Mouse (Mus musculus): ENCODE data around the gene Fli1. TPM values are rescaled to one million over a fixed set of nuclear protein-coding genes. Genes with fewer than 3 reads are reported as not detected.

The Fli1 gene
- polyA plus RNA-seq, 1 experiment from 2014 or later, result 27.3 TPM

DNA sequence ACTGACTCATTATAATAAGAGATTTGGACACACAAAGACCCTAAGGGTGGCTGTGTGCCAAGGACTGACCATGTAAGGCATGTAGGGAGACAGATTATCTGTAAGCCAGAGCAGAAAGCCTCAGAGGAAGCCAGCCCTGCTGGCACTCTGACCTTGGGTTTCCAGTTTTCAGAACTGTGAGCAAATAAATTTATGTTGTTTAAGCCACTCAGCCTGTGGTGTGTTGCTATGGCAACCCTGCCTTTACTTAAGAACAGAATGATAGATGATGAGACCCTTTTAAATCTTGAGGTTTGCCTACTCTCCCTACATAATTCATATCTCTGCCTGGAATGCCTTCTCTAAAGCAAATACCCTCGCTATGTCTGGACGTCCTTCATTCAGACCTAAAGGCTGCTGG lies 64.6 kb downstream of the Fli1 start:
- H3K9ac ChIP-seq (ENCODE audit: low read depth, low read length), result no peak overlapping the region

DNA sequence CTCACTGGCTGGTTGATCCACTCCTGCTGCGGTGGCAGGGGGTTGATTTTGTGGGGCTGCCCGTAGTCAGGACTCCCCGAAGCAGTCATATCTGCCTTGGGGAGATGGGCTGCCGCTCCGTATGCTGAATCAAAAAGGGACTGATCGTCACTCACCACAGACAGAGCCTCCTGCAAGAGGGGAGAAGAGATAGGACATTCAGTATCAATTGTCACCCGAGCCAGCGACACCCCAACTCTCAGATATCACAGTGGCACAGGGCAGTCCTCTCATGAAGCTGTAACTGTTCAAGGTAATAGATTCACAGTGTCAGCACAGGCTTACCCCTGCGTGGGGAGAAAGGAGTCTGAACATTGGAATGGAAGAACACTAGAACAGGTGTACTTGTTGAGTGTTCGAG lies 66.1 kb downstream of the Fli1 start:
- no peak overlapping the region for H3K4me2 ChIP-seq (replicated peaks; ENCODE audit: low read depth, low read length)
- peaks cover 2% of the 10 kb centered on the region; the same call in 1 of the 2 replicates for H3K36me3 ChIP-seq (ENCODE audit: control insufficient read depth, insufficient read depth, low read length)
- no peaks in the 10 kb centered on the region for H3K27me3 ChIP-seq (ENCODE audit: control insufficient read depth, insufficient read depth, low read length)
- WGBS, result 91% methylated on average over 10 of the region's 10 CpGs
- no peak overlapping the region for H3K27ac ChIP-seq (ENCODE audit: low read depth, low read length)
- no peak overlapping the region for H3K9ac ChIP-seq (ENCODE audit: low read depth, low read length)
- no peak for ATAC-seq (ENCODE audit: low FRiP score, low TSS enrichment)
- no peak overlapping the region for H3K4me3 ChIP-seq (ENCODE audit: low read length)
- H3K4me1 ChIP-seq (ENCODE audit: control insufficient read depth, insufficient read depth, low read length), result peaks cover 4% of the 10 kb centered on the region; the same call in 1 of the 2 replicates
- no peaks in the 10 kb centered on the region for H3K9me3 ChIP-seq (ENCODE audit: control insufficient read depth, low read length)

More for the DNA sequence above, 64.6 kb downstream of the Fli1 start:
- Histone ChIP-seq H3K27me3 (ENCODE audit: control insufficient read depth, insufficient read depth, low read length) (no peaks in the 10 kb centered on the region), H3K36me3 (ENCODE audit: control insufficient read depth, insufficient read depth, low read length) (peaks cover 2% of the 10 kb centered on the region; the same call in 1 of the 2 replicates), H3K4me1 (ENCODE audit: control insufficient read depth, insufficient read depth, low read length) (peaks cover 4% of the 10 kb centered on the region; the same call in 1 of the 2 replicates), H3K27ac (ENCODE audit: low read depth, low read length) (no peak overlapping the region), H3K4me2 (replicated peaks; ENCODE audit: low read depth, low read length) (no peak overlapping the region), H3K9me3 (ENCODE audit: control insufficient read depth, low read length) (no peaks in the 10 kb centered on the region), H3K4me3 (ENCODE audit: low read length) (no peak overlapping the region)
- ATAC-seq (ENCODE audit: low FRiP score, low TSS enrichment), result no peak
- 52% methylated on average over 2 of the region's 2 CpGs for WGBS

DNA sequence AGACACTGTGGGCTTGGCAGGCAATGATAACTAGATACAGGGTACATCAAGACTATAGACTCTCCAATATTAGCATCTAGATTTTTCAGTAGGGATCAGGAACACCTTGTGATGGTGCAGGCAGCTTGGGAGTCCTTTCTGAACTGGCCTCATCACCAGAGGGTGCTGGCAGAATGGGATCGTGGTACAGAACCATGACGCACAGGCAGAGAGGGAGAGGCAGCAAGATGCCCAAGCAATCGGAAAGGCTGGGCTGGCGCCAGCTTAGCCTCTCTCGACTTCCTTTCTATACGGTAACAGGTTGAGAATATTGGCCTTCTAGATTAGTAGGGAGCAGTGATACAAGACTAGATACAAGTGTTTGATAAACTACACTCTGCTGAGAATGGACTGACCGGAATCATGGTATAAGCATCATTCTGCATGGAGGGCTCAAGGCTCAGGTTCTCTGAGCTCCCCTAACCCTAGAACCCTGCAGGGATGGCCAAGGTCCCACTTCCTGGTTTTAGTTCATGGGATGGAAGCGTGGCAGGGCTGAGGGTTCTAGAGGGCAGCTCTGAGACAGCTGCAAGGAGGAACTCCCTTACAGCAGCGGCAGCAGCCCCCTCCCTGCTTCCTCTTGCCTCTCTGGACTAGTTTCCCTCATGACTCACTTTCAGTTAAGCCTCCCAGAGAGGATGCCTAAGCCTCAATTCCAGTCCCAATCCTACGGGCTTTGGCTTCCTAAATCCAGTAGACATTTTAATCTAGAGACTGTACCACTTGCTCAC lies 67.9 kb downstream of the Fli1 start:
- peaks cover 2% of the 10 kb centered on the region; the same call in 1 of the 2 replicates for H3K36me3 ChIP-seq (ENCODE audit: control insufficient read depth, insufficient read depth, low read length)
- 87% methylated on average over 10 of the region's 10 CpGs for WGBS

DNA sequence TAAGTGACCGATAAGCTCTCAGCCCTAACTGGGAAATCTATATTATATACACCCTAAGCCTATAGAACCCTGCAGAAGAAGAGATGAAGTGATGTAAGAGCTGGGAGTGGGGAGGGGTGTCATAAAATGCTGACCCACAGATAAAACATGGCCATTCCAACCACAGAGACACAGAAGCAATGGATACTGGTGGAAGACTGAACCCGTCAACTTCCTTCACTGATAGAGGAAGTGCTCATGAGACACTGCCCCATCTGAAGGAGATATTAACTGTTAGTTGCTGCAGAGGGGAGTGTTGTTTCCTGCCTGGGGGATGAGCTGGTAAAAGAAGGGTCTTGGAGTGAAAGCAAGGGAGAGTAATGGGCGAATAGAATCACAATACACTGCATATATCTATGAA lies 70.3 kb downstream of the Fli1 start:
- 86% methylated on average over 3 of the region's 3 CpGs for whole genome bisulfite sequencing
- ATAC-seq (ENCODE audit: low FRiP score, low TSS enrichment), result no peak
- Histone ChIP-seq H3K4me2 (replicated peaks; ENCODE audit: low read depth, low read length) (no peak overlapping the region), H3K27me3 (ENCODE audit: control insufficient read depth, insufficient read depth, low read length) (no peaks in the 10 kb centered on the region), H3K27ac (ENCODE audit: low read depth, low read length) (no peak overlapping the region), H3K9me3 (ENCODE audit: control insufficient read depth, low read length) (no peaks in the 10 kb centered on the region), H3K9ac (ENCODE audit: low read depth, low read length) (no peak overlapping the region), H3K36me3 (ENCODE audit: control insufficient read depth, insufficient read depth, low read length) (peaks cover 2% of the 10 kb centered on the region; the same call in 1 of the 2 replicates), H3K4me1 (ENCODE audit: control insufficient read depth, insufficient read depth, low read length) (no peaks in the 10 kb centered on the region), H3K4me3 (ENCODE audit: low read length) (no peak overlapping the region)

More for the DNA sequence above, 67.9 kb downstream of the Fli1 start:
- no peaks in the 10 kb centered on the region for H3K9me3 ChIP-seq (ENCODE audit: control insufficient read depth, low read length)
- ATAC-seq (ENCODE audit: low FRiP score, low TSS enrichment), result no peak
- H3K4me3 ChIP-seq (ENCODE audit: low read length), result no peak overlapping the region
- peaks cover 4% of the 10 kb centered on the region; the same call in 1 of the 2 replicates for H3K4me1 ChIP-seq (ENCODE audit: control insufficient read depth, insufficient read depth, low read length)
- H3K4me2 ChIP-seq (replicated peaks; ENCODE audit: low read depth, low read length), result no peak overlapping the region
- H3K27ac ChIP-seq (ENCODE audit: low read depth, low read length), result no peak overlapping the region
- no peaks in the 10 kb centered on the region for H3K27me3 ChIP-seq (ENCODE audit: control insufficient read depth, insufficient read depth, low read length)
- H3K9ac ChIP-seq (ENCODE audit: low read depth, low read length), result no peak overlapping the region

DNA sequence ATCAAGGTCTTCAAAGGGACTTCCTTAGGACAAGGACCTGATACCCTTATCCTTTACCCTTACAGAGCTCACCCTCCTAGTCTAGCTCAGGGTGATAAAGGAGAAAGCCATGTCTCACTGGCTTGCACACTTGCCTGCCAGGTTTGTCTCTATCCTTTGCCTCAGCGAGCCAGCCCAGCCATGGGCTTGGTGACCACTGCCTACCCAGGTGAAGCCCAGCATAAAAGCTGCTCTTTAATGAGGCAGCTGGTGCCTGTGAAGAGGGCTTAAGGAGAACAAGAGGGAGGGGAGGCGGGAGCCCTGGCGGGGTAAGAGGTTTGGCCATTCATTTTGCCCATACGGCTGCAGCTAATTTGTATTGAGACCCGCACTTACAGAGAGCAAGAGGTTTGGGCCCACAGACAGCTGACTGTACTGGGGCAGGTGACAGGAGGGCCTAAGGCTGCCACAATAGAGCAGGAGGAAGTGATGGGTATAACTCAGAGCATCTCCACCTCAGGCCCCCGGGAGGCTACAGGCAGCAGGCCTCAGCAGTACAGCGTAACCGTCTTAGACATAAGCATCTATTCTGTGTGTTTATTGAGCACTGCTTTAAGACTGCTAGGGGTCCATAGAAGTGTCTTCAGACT lies 73.4 kb downstream of the Fli1 start:
- Histone ChIP-seq H3K4me1 (ENCODE audit: control insufficient read depth, insufficient read depth, low read length) (no peaks in the 10 kb centered on the region), H3K9ac (ENCODE audit: low read depth, low read length) (no peak overlapping the region), H3K9me3 (ENCODE audit: control insufficient read depth, low read length) (no peaks in the 10 kb centered on the region), H3K27ac (ENCODE audit: low read depth, low read length) (no peak overlapping the region), H3K36me3 (ENCODE audit: control insufficient read depth, insufficient read depth, low read length) (no peaks in the 10 kb centered on the region; the same call in 1 of the 2 replicates), H3K4me3 (ENCODE audit: low read length) (no peak overlapping the region), H3K4me2 (replicated peaks; ENCODE audit: low read depth, low read length) (no peak overlapping the region), H3K27me3 (ENCODE audit: control insufficient read depth, insufficient read depth, low read length) (no peaks in the 10 kb centered on the region)
- no peak for ATAC-seq (ENCODE audit: low FRiP score, low TSS enrichment)
- WGBS, result 80% methylated on average over 8 of the region's 8 CpGs

DNA sequence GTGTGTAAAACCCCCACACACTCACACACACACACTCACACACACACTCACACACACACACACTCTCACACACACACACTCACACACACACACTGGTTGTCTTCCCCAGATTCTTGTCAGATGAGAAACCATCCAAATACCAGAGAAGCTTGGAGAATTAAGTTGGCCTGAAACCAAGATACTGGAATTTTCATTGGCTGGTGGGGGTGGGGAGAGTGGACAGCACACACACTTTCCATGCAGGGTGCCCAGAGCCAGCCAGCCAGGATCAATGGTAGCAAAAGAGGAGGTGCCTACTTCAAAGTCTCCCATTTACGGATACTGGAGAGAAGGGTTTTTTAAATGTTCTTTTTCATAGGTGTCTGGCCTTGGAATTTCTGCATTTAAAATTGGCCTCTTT lies 74.3 kb downstream of the Fli1 start:
- WGBS, result 92% methylated on average over 1 of the region's 1 CpGs
- no peaks in the 10 kb centered on the region for H3K9me3 ChIP-seq (ENCODE audit: control insufficient read depth, low read length)
- H3K36me3 ChIP-seq (ENCODE audit: control insufficient read depth, insufficient read depth, low read length), result no peaks in the 10 kb centered on the region; the same call in 1 of the 2 replicates
- H3K4me1 ChIP-seq (ENCODE audit: control insufficient read depth, insufficient read depth, low read length), result no peaks in the 10 kb centered on the region
- ATAC-seq (ENCODE audit: low FRiP score, low TSS enrichment), result no peak
- no peak overlapping the region for H3K4me2 ChIP-seq (replicated peaks; ENCODE audit: low read depth, low read length)
- no peak overlapping the region for H3K27ac ChIP-seq (ENCODE audit: low read depth, low read length)
- no peak overlapping the region for H3K9ac ChIP-seq (ENCODE audit: low read depth, low read length)
- H3K4me3 ChIP-seq (ENCODE audit: low read length), result no peak overlapping the region
- no peaks in the 10 kb centered on the region for H3K27me3 ChIP-seq (ENCODE audit: control insufficient read depth, insufficient read depth, low read length)

DNA sequence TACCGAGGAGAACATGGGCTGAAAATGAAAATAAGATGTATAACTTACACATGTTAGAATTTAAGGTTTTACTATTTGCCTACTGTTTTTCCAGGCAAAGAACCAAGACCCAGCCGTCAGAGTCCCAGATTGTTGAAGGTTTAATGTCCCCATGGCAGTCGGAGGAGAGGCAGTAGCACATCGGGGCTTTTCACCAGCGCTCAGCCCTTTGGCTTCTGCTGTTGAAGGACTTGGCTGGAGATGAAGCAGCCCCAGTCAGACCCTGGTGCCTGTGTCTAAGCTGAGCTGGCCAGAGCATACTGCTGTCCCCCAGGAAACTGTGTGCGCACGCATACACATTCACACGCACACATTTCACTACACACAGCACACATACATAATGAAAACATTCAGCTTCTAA lies 75.2 kb downstream of the Fli1 start:
- no peaks in the 10 kb centered on the region for H3K27me3 ChIP-seq (ENCODE audit: control insufficient read depth, insufficient read depth, low read length)
- no peak for ATAC-seq (ENCODE audit: low FRiP score, low TSS enrichment)
- H3K36me3 ChIP-seq (ENCODE audit: control insufficient read depth, insufficient read depth, low read length), result no peaks in the 10 kb centered on the region; the same call in 1 of the 2 replicates
- H3K4me1 ChIP-seq (ENCODE audit: control insufficient read depth, insufficient read depth, low read length), result no peaks in the 10 kb centered on the region
- no peak overlapping the region for H3K4me2 ChIP-seq (replicated peaks; ENCODE audit: low read depth, low read length)
- WGBS, result 59% methylated on average over 8 of the region's 8 CpGs
- no peak overlapping the region for H3K27ac ChIP-seq (ENCODE audit: low read depth, low read length)
- H3K4me3 ChIP-seq (ENCODE audit: low read length), result no peak overlapping the region
- H3K9ac ChIP-seq (ENCODE audit: low read depth, low read length), result no peak overlapping the region
- no peaks in the 10 kb centered on the region for H3K9me3 ChIP-seq (ENCODE audit: control insufficient read depth, low read length)

DNA sequence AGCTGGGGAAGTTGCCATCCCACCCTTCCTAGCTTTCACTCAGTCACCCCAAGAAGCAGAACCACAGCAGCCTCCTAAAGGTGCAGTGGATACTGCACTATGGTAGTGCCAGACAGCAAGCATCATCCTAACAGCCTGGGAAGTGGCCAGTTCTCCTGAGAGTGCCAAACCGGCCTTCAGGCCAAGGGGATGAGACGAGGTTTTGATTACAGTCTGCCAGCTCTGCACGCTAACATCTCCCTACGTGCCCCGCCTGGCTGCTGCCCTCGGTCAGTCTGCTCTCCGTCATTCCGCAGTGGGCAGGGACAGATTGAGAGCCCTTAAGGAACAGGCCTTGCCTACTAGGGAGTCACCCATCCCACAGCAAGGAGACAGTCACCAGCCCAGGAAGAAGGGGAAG lies 75.8 kb downstream of the Fli1 start:
- Histone ChIP-seq H3K4me2 (replicated peaks; ENCODE audit: low read depth, low read length) (no peak overlapping the region), H3K4me1 (ENCODE audit: control insufficient read depth, insufficient read depth, low read length) (no peaks in the 10 kb centered on the region), H3K9me3 (ENCODE audit: control insufficient read depth, low read length) (no peaks in the 10 kb centered on the region), H3K4me3 (ENCODE audit: low read length) (no peak overlapping the region), H3K36me3 (ENCODE audit: control insufficient read depth, insufficient read depth, low read length) (no peaks in the 10 kb centered on the region; the same call in 1 of the 2 replicates), H3K27me3 (ENCODE audit: control insufficient read depth, insufficient read depth, low read length) (no peaks in the 10 kb centered on the region), H3K9ac (ENCODE audit: low read depth, low read length) (no peak overlapping the region), H3K27ac (ENCODE audit: low read depth, low read length) (no peak overlapping the region)
- no peak for ATAC-seq (ENCODE audit: low FRiP score, low TSS enrichment)
- 45% methylated on average over 8 of the region's 8 CpGs for WGBS

DNA sequence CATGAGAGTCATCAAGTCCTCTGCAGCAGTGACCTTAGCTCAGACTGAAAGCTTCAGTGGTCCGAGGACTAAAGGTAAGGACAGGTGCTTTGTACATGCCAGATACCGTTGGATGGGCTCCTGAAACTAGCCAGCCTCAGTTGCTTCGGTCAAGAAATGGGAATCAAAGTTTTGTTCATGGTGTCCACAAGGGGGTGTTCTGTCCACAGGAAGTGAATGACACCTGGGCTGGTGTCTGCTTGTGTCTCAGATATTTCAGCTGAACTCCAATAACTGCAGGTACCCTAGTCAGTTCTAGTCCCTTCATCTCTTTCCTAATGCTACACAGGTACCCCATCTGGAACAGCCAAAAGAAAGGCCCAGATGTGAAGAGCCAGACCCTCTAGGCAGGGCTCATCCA lies 86.0 kb downstream of the Fli1 start:
- H3K4me2 ChIP-seq (replicated peaks; ENCODE audit: low read depth, low read length), result no peak overlapping the region
- no peak overlapping the region for H3K27ac ChIP-seq (ENCODE audit: low read depth, low read length)
- WGBS, result 85% methylated on average over 3 of the region's 3 CpGs
- H3K4me1 ChIP-seq (ENCODE audit: control insufficient read depth, insufficient read depth, low read length), result no peaks in the 10 kb centered on the region
- no peaks in the 10 kb centered on the region for H3K27me3 ChIP-seq (ENCODE audit: control insufficient read depth, insufficient read depth, low read length)
- no peak overlapping the region for H3K9ac ChIP-seq (ENCODE audit: low read depth, low read length)
- H3K9me3 ChIP-seq (ENCODE audit: control insufficient read depth, low read length), result no peaks in the 10 kb centered on the region
- H3K4me3 ChIP-seq (ENCODE audit: low read length), result no peak overlapping the region
- ATAC-seq (ENCODE audit: low FRiP score, low TSS enrichment), result no peak
- H3K36me3 ChIP-seq (ENCODE audit: control insufficient read depth, insufficient read depth, low read length), result peaks cover 8% of the 10 kb centered on the region; the same call in 1 of the 2 replicates

All from kidney, embryonic 14.5 days (tissue).